Mouse (Mus musculus): Measurements from ENCODE around the gene Arnt. TPM values are rescaled to one million over a fixed set of nuclear protein-coding genes. Genes with fewer than 3 reads are reported as not detected.

Gene Arnt
- polyA plus RNA-seq (2014; fragmentation: Nextera tagmentation; extraction: Ambion mirVana): 27.5 and 28.5 TPM in 2 replicates

DNA sequence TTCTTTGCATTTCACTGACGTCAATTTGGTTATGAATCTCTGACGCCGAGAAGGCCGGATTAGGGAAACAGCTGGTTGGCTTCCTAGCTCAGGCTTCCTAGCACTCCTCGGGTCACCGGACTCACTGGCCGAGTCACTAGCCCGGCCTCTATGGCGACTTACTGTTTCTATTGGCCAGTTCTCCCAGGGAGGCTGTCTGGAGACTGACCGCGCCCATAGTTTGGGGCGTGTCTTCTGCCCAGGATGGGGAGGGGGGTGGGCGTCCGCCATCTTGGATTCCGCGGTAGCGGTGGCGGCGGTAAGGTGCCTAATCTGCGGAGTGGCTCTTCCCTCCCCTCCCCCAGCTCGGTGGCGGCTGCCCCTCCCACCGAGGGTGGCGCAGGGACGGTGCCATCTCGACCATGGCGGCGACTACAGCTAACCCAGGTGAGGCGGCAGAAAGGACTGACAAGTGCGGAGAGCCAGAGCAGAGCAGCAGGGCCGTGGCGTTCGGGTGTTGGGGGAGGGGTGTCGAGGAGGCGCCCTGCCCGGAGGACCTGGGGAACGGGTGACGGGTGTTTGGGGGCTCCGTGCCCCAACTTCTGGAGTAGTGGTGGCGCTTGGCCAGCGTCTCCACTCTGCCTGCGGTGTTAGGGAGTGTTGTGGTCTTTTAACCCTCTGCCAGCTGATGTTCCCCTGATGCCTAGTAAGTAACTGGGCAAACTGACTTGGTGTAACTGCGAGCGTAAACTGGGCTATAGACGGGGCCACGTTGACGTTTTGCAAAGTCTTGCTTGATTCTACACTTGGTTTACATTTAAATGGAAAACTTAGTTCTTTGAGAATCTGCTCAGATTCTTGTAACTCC, at the start of gene Arnt:
Gene Arnt (plus strand): TSS at position 253 of the 847 bp plus-strand sequence.
- WGBS: under 1% methylated on average over 47 of the region's 47 CpGs
- peak within 1 kb of the TSS; percentile 81 for H3K27ac ChIP-seq (replicated peaks in 1 of 2; ENCODE audit: control insufficient read depth in 1 of 2, insufficient read depth in 1 of 2, low read depth in 2 of 2, low read length in 2 of 2)
- peak; percentile 99 for ATAC-seq (ENCODE audit: insufficient number of reproducible peaks, insufficient read depth, low FRiP score, low read depth)
- peak within 1 kb of the TSS; percentile 68 for H3K4me2 ChIP-seq (ENCODE audit: low read length)
- H3K27me3 ChIP-seq (ENCODE audit: control insufficient read depth, insufficient read depth, low read length): no peaks in the 10 kb centered on the region
- H3K4me3 ChIP-seq (ENCODE audit: control insufficient read depth in 1 of 2, insufficient read depth in 1 of 2, low read depth in 1 of 2, low read length in 2 of 2): peak within 1 kb of the TSS; percentile 81 to 88
- peaks cover 21% of the 10 kb centered on the region for H3K36me3 ChIP-seq (ENCODE audit: control insufficient read depth, insufficient read depth, low read length)
- H3K9me3 ChIP-seq (ENCODE audit: control insufficient read depth, low read length): no peaks in the 10 kb centered on the region
- peaks cover 2 to 3% of the 10 kb centered on the region in 2 experiments; a peak in 1 of 4 replicates for H3K4me1 ChIP-seq (ENCODE audit: control insufficient read depth in 2 of 2, insufficient read depth in 2 of 2, low read length in 2 of 2)
- peak within 1 kb of the TSS; percentile 87 for H3K9ac ChIP-seq (ENCODE audit: low read length)

DNA sequence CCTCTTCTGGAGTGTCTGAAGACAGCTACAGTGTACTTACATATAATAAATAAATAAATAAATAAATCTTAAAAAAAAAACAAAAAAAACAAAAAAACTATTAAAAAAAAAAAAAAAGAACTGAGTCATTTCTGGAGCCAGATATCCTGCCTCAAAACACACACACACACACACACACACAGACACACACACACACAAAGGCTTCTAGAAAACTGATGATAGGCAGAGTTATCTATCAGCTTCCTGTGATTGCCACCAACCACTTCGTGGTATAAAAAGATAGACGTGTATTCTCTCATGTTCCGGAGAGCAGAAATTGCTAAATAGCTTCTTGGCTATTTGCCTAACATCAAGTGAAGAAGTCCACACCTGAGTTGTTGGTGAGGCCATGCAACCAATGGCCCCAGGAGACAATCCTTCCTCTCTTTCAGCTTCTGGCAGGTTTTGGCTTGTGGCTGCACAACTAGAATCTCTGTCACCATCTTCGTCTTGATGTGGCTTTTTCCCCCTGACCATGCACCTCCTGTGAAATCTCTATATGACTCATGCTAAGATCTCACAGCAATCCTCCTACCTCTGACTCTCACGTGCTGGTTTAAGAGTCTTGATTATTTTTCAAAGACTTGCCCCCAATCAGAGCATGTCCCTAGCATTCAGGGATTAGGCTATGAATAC, 48.6 kb upstream of the Arnt start:
- Histone ChIP-seq H3K4me3 (ENCODE audit: control insufficient read depth in 1 of 2, insufficient read depth in 1 of 2, low read depth in 1 of 2, low read length in 2 of 2) (no peak overlapping the region), H3K9me3 (ENCODE audit: control insufficient read depth, low read length) (no peaks in the 10 kb centered on the region), H3K27me3 (ENCODE audit: control insufficient read depth, insufficient read depth, low read length) (no peaks in the 10 kb centered on the region), H3K27ac (replicated peaks in 1 of 2; ENCODE audit: control insufficient read depth in 1 of 2, insufficient read depth in 1 of 2, low read depth in 2 of 2, low read length in 2 of 2) (no peak overlapping the region), H3K4me1 (ENCODE audit: control insufficient read depth in 2 of 2, insufficient read depth in 2 of 2, low read length in 2 of 2) (no peaks in the 10 kb centered on the region), H3K4me2 (ENCODE audit: low read length) (no peak overlapping the region), H3K9ac (ENCODE audit: low read length) (no peak overlapping the region), H3K36me3 (ENCODE audit: control insufficient read depth, insufficient read depth, low read length) (no peaks in the 10 kb centered on the region)
- WGBS: 80% methylated on average over 5 of the region's 5 CpGs
- no peak for ATAC-seq (ENCODE audit: insufficient number of reproducible peaks, insufficient read depth, low FRiP score, low read depth)

DNA sequence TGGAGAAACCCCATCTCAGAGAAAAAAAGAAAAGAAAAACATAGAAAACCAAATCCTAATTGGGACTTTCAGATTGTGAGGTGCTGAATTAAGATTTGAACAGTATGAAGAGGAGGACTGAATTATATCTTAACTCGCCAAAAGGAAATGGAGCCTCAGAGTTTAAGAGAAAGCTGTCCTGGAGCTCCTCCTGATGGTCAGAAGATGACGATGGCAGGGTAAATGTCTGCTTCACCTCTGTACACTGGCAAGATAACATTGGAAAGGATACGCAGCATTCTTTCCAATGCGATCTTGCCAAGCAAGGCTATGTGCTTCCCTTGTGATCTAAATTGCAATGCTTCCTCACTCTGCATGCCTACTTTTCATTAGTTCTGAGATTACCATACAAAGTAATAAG, 39.8 kb upstream of the Arnt start:
- no peak overlapping the region for H3K9ac ChIP-seq (ENCODE audit: low read length)
- no peak overlapping the region for H3K4me2 ChIP-seq (ENCODE audit: low read length)
- no peaks in the 10 kb centered on the region for H3K27me3 ChIP-seq (ENCODE audit: control insufficient read depth, insufficient read depth, low read length)
- no peaks in the 10 kb centered on the region for H3K4me1 ChIP-seq (ENCODE audit: control insufficient read depth in 2 of 2, insufficient read depth in 2 of 2, low read length in 2 of 2)
- peaks cover 5% of the 10 kb centered on the region; the same call in 1 of the 2 replicates for H3K9me3 ChIP-seq (ENCODE audit: control insufficient read depth, low read length)
- H3K36me3 ChIP-seq (ENCODE audit: control insufficient read depth, insufficient read depth, low read length): no peaks in the 10 kb centered on the region
- H3K27ac ChIP-seq (replicated peaks in 1 of 2; ENCODE audit: control insufficient read depth in 1 of 2, insufficient read depth in 1 of 2, low read depth in 2 of 2, low read length in 2 of 2): no peak overlapping the region
- WGBS: 69% methylated on average over 4 of the region's 4 CpGs
- H3K4me3 ChIP-seq (ENCODE audit: control insufficient read depth in 1 of 2, insufficient read depth in 1 of 2, low read depth in 1 of 2, low read length in 2 of 2): no peak overlapping the region
- ATAC-seq (ENCODE audit: insufficient number of reproducible peaks, insufficient read depth, low FRiP score, low read depth): no peak

DNA sequence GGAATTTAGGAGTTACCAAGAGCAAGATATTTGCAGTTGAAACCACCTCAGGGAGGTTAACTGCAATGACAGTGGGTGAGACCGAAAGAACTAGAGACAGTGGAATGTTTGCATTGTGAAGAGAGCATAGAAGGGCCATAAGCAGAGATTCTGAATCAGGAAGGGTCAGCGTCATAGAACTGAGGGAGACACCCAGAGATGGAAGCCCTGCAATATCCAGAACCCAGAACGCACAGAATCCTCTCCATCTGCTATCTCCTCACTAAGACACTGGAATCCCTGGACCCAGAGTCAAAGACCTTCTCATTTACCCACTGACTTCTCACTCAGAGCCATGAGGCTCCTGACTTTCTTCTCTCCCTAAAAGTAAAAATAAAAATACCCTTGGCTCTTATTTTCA, 31.4 kb upstream of the Arnt start, which contains the start of gene 4930558C23Rik:
Gene 4930558C23Rik (minus strand): TSS at position 101 of the 400 bp plus-strand sequence.
- Histone ChIP-seq H3K9me3 (ENCODE audit: control insufficient read depth, low read length) (no peaks in the 10 kb centered on the region), H3K4me2 (ENCODE audit: low read length) (no peak within 1 kb of the TSS), H3K9ac (ENCODE audit: low read length) (no peak within 1 kb of the TSS), H3K27me3 (ENCODE audit: control insufficient read depth, insufficient read depth, low read length) (no peaks in the 10 kb centered on the region), H3K4me1 (ENCODE audit: control insufficient read depth in 2 of 2, insufficient read depth in 2 of 2, low read length in 2 of 2) (no peaks in the 10 kb centered on the region), H3K4me3 (ENCODE audit: control insufficient read depth in 1 of 2, insufficient read depth in 1 of 2, low read depth in 1 of 2, low read length in 2 of 2) (no peak within 1 kb of the TSS), H3K36me3 (ENCODE audit: control insufficient read depth, insufficient read depth, low read length) (no peaks in the 10 kb centered on the region), H3K27ac (replicated peaks in 1 of 2; ENCODE audit: control insufficient read depth in 1 of 2, insufficient read depth in 1 of 2, low read depth in 2 of 2, low read length in 2 of 2) (no peak within 1 kb of the TSS)
- 85% methylated on average over 3 of the region's 3 CpGs for WGBS
- no peak for ATAC-seq (ENCODE audit: insufficient number of reproducible peaks, insufficient read depth, low FRiP score, low read depth)

DNA sequence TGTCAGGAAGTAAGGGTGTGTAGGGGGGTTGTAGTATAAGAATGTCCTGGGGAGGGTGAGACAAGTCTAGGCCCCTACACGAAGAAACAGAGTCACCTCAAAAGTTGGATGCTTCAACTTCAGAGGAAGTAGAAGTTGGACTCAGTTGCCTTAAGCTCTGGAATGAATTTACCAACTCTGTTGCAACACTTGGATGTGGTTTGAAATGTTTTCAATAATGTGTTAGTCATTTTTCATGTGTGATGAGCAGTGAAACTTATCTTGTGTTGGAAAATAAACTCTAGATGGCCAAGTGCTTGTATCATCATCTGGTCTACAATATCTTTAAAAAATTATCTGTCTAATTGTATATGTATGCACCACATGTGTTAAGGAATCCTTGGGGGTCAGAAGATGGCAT, 26.5 kb upstream of the Arnt start:
- H3K4me2 ChIP-seq (ENCODE audit: low read length): no peak overlapping the region
- no peak overlapping the region for H3K4me3 ChIP-seq (ENCODE audit: control insufficient read depth in 1 of 2, insufficient read depth in 1 of 2, low read depth in 1 of 2, low read length in 2 of 2)
- no peak overlapping the region for H3K27ac ChIP-seq (replicated peaks in 1 of 2; ENCODE audit: control insufficient read depth in 1 of 2, insufficient read depth in 1 of 2, low read depth in 2 of 2, low read length in 2 of 2)
- H3K9me3 ChIP-seq (ENCODE audit: control insufficient read depth, low read length): no peaks in the 10 kb centered on the region
- no peak for ATAC-seq (ENCODE audit: insufficient number of reproducible peaks, insufficient read depth, low FRiP score, low read depth)
- no peak overlapping the region for H3K9ac ChIP-seq (ENCODE audit: low read length)
- no peaks in the 10 kb centered on the region for H3K27me3 ChIP-seq (ENCODE audit: control insufficient read depth, insufficient read depth, low read length)
- no peaks in the 10 kb centered on the region for H3K36me3 ChIP-seq (ENCODE audit: control insufficient read depth, insufficient read depth, low read length)
- 64% methylated on average over 1 of the region's 1 CpGs for WGBS
- H3K4me1 ChIP-seq (ENCODE audit: control insufficient read depth in 2 of 2, insufficient read depth in 2 of 2, low read length in 2 of 2): no peaks in the 10 kb centered on the region

DNA sequence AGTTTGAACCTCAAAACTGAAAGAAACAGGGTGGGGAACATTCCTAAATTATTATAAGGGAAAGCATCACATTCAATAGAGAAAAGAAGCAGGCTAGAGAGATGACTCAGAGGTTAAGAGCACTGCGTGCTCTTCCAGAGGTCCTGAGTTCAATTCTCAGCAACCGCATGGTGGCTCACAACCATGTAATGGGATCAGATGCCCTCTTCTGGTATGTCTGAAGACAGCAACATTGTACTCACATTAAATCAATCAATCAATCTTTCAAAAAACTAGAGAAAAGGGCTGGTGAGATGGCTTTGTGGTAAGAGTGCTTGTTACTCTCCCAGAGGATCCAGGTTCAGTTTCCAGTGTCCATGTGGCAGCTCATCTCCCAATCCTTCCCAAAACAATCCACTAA, 25.3 kb upstream of the Arnt start:
- no peaks in the 10 kb centered on the region for H3K27me3 ChIP-seq (ENCODE audit: control insufficient read depth, insufficient read depth, low read length)
- no peak overlapping the region for H3K4me3 ChIP-seq (ENCODE audit: control insufficient read depth in 1 of 2, insufficient read depth in 1 of 2, low read depth in 1 of 2, low read length in 2 of 2)
- H3K4me1 ChIP-seq (ENCODE audit: control insufficient read depth in 2 of 2, insufficient read depth in 2 of 2, low read length in 2 of 2): no peaks in the 10 kb centered on the region
- ATAC-seq (ENCODE audit: insufficient number of reproducible peaks, insufficient read depth, low FRiP score, low read depth): no peak
- H3K9ac ChIP-seq (ENCODE audit: low read length): no peak overlapping the region
- WGBS: 92% methylated on average over 2 of the region's 2 CpGs
- no peaks in the 10 kb centered on the region for H3K36me3 ChIP-seq (ENCODE audit: control insufficient read depth, insufficient read depth, low read length)
- H3K4me2 ChIP-seq (ENCODE audit: low read length): no peak overlapping the region
- no peak overlapping the region for H3K27ac ChIP-seq (replicated peaks in 1 of 2; ENCODE audit: control insufficient read depth in 1 of 2, insufficient read depth in 1 of 2, low read depth in 2 of 2, low read length in 2 of 2)
- H3K9me3 ChIP-seq (ENCODE audit: control insufficient read depth, low read length): no peaks in the 10 kb centered on the region; the same call in 1 of the 2 replicates

DNA sequence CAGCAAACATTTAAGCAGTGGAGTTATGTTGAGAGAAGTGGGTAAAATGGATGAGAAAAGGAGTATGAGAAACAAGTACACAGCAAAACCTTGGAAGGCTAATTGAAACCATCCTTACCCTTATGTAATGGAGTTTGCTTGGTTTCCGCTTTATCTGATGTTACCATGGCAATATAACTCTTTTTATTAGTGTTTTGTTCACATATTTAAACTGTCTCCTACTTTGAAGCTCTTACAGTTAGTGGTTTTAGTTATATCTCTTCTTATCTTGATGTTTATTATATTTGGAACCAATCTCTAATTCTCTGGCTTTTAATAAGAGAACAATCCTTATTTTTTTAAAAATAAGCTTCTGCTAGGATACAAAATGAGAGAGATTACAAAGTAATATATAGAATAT, 21.9 kb upstream of the Arnt start:
- H3K4me2 ChIP-seq (ENCODE audit: low read length): no peak overlapping the region
- H3K36me3 ChIP-seq (ENCODE audit: control insufficient read depth, insufficient read depth, low read length): no peaks in the 10 kb centered on the region
- WGBS: 78% methylated on average over 1 of the region's 1 CpGs
- no peaks in the 10 kb centered on the region for H3K4me1 ChIP-seq (ENCODE audit: control insufficient read depth in 2 of 2, insufficient read depth in 2 of 2, low read length in 2 of 2)
- no peak overlapping the region for H3K9ac ChIP-seq (ENCODE audit: low read length)
- no peak overlapping the region for H3K27ac ChIP-seq (replicated peaks in 1 of 2; ENCODE audit: control insufficient read depth in 1 of 2, insufficient read depth in 1 of 2, low read depth in 2 of 2, low read length in 2 of 2)
- no peaks in the 10 kb centered on the region; the same call in 1 of the 2 replicates for H3K9me3 ChIP-seq (ENCODE audit: control insufficient read depth, low read length)
- no peaks in the 10 kb centered on the region for H3K27me3 ChIP-seq (ENCODE audit: control insufficient read depth, insufficient read depth, low read length)
- H3K4me3 ChIP-seq (ENCODE audit: control insufficient read depth in 1 of 2, insufficient read depth in 1 of 2, low read depth in 1 of 2, low read length in 2 of 2): no peak overlapping the region
- ATAC-seq (ENCODE audit: insufficient number of reproducible peaks, insufficient read depth, low FRiP score, low read depth): no peak
